Mouse (Mus musculus) CH12.LX (cell line): ENCODE measurements at regions not wholly inside any gene's neighbourhood (a gene's known extent, or its start where the extent isn't known, plus 50 kb on each side); places are given as distances from the start of the nearest gene placed in this dataset.

Source experiments
- CTCF ChIP-seq, 2 experiments: IDR thresholded peaks in 1 of 2; conservative IDR thresholded peaks in 1 of 2; 2 replicates each; pipeline ENCODE4 v1.5.1; 2011 to 2012; ENCODE audit warnings: low read depth in 2 of 2, low read length in 2 of 2, improper control_type of control experiment in 1 of 2, inconsistent platforms in 1 of 2, mild to moderate bottlenecking in 1 of 2, moderate library complexity in 1 of 2
- EP300 ChIP-seq: IDR thresholded peaks from 2 replicates; pipeline ENCODE4 v1.6.1; 2011; ENCODE audit warnings: low read length, improper control_type of control experiment
- ETS1 ChIP-seq: conservative IDR thresholded peaks from 2 replicates; pipeline ENCODE4 v1.6.1; 2012; ENCODE audit warnings: low read depth, mild to moderate bottlenecking, inconsistent platforms, low read length, improper control_type of control experiment, moderate library complexity
- GABPA ChIP-seq: IDR thresholded peaks from 2 replicates; pipeline ENCODE4 v1.6.1; 2012; ENCODE audit warnings: low read depth, low read length, improper control_type of control experiment, inconsistent platforms; ENCODE audit not compliant: insufficient replicate concordance
- HCFC1 ChIP-seq: IDR thresholded peaks from 2 replicates; pipeline ENCODE4 v1.6.1; 2012; ENCODE audit warnings: low read depth, mild to moderate bottlenecking, inconsistent platforms, low read length, improper control_type of control experiment
- MAX ChIP-seq: IDR thresholded peaks from 2 replicates; pipeline ENCODE4 v1.6.1; 2011; ENCODE audit warnings: low read length, improper control_type of control experiment
- POLR2A ChIP-seq: IDR thresholded peaks from 2 replicates; pipeline ENCODE4 v1.6.1; 2011; ENCODE audit warnings: low read depth, mild to moderate bottlenecking, improper control_type of control experiment, low read length
- SIN3A ChIP-seq: IDR thresholded peaks from 2 replicates; pipeline ENCODE4 v1.6.1; 2012; ENCODE audit warnings: low read length, improper control_type of control experiment, inconsistent platforms
- SMC3 ChIP-seq: IDR thresholded peaks from 2 replicates; pipeline ENCODE4 v1.6.1; 2011; ENCODE audit warnings: low read depth, low read length, improper control_type of control experiment
- TBP ChIP-seq: conservative IDR thresholded peaks from 2 replicates; pipeline ENCODE4 v1.6.1; 2011; ENCODE audit warnings: low read depth, low read length, improper control_type of control experiment
- USF1 ChIP-seq: IDR thresholded peaks from 2 replicates; pipeline ENCODE4 v1.6.1; 2014; ENCODE audit warnings: low read depth, mild to moderate bottlenecking, inconsistent platforms, low read length, improper control_type of control experiment
- USF2 ChIP-seq: conservative IDR thresholded peaks from 2 replicates; pipeline ENCODE4 v1.6.1; 2011; ENCODE audit warnings: low read depth, low read length, improper control_type of control experiment

DNA sequence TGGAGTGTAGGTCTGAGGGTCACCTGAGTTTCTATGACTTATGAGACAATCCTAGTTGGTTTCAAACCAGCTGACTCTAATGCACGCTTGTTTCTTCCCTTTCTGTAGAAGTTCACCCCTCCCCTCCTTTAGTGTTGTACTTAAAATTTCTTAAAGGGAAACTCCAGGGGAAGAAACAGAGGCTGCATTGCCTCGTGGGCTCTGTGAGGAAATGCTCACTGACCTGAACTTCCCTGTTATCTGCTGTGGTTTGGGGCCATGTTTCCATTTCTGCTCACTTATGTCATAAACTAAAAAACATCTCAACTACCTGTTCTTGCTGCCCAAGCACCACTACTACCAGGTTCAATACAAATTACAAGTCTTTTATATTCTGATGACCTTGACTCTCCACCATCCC lies 93.2 kb upstream of the Bmp2 start:
- TF ChIP-seq CTCF (conservative IDR thresholded peaks at IDR 0.05 in 1 of 2, IDR thresholded peaks at IDR 0.05 in 1 of 2; ENCODE audit: low read depth in 2 of 2, low read length in 2 of 2) (no peak), POLR2A (no peak), ETS1 (no peak), USF1 (no peak), USF2 (no peak), HCFC1 (no peak), MAX (no peak), GABPA (no peak), SIN3A (no peak), TBP (no peak), EP300 (no peak), SMC3 (no peak)
